Mouse (Mus musculus) hindbrain, embryonic 14.5 days (tissue): ENCODE measurements around the gene Lmod3. TPM values are rescaled to one million over a fixed set of nuclear protein-coding genes. Genes with fewer than 3 reads are reported as not detected.

ENCODE experiments used
- polyA plus RNA-seq: library from polyadenylated mRNA; unstranded; fragments of >200 nt; fragmentation: Nextera tagmentation; extraction: Ambion mirVana; gene quantifications from 2 replicates; pipeline ENCODE4 v1.2.1, GENCODE M21; 2014

Lmod3 gene
- polyA plus RNA-seq, 1 experiment from 2014 or later, result not detected

Other genes starting within 250 kb of the Lmod3 start
- 2.6 and 3.7 TPM in 2 replicates for gene Fam19a4, start 192.3 kb downstream of the Lmod3 start, polyA plus RNA-seq
- 9.8 and 10.8 TPM in 2 replicates for gene Eogt, start 103.6 kb downstream of the Lmod3 start, polyA plus RNA-seq
- gene Tmf1, start 73.6 kb downstream of the Lmod3 start, polyA plus RNA-seq, result 39.8 and 40.5 TPM in 2 replicates
- 94.6 and 95.8 TPM in 2 replicates for gene Uba3, start 47.1 kb downstream of the Lmod3 start, polyA plus RNA-seq
- gene Arl6ip5, start 42.1 kb downstream of the Lmod3 start, polyA plus RNA-seq, result 76.7 and 79.3 TPM in 2 replicates